Mouse (Mus musculus): Measurements from ENCODE around the gene Taf3.

GRCm38 (mm10) chr2:10003358-10003757 is 45.0 kb downstream of the Taf3 start:
- no peak for TF ChIP-seq EP300 (IDR thresholded peaks at IDR 0.05; ENCODE audit: low read depth)
- no peak for TF ChIP-seq CTCF (IDR thresholded peaks at IDR 0.05; ENCODE audit: low read depth)
